Mouse (Mus musculus) hindbrain, embryonic 15.5 days (tissue): ENCODE results near the gene Sgk2. TPM values are rescaled to one million over a fixed set of nuclear protein-coding genes. Genes with fewer than 3 reads are reported as not detected.

Source experiments
- ATAC-seq: fragments of 200-750 bp; cut with Nextera tagmentation; 2 replicates; pipeline ENCODE4 v1.8.0; 2017; ENCODE audit warnings: low read depth, moderate number of reproducible peaks, moderate TSS enrichment; ENCODE audit not compliant: low FRiP score
- H3K27ac ChIP-seq: fragments of 300-500 bp; sonication (generic); replicated peaks from 2 replicates; pipeline ENCODE4 v1.5.1; 2015; ENCODE audit warnings: mild to moderate bottlenecking, inconsistent platforms
- H3K27me3 ChIP-seq: fragments of 300-500 bp; sonication (generic); 2 replicates; pipeline ENCODE4 v1.6.1; 2015; ENCODE audit warnings: control low read depth, inconsistent platforms
- H3K36me3 ChIP-seq: fragments of 300-500 bp; sonication (generic); 2 replicates; pipeline ENCODE4 v1.6.1; 2015; ENCODE audit warnings: control low read depth, inconsistent platforms
- H3K4me1 ChIP-seq: fragments of 300-500 bp; sonication (generic); replicated peaks from 2 replicates; pipeline ENCODE4 v1.6.1; 2015; ENCODE audit warnings: control low read depth, inconsistent platforms
- H3K4me2 ChIP-seq: fragments of 300-500 bp; sonication (generic); 2 replicates; pipeline ENCODE4 v1.6.1; 2015; ENCODE audit warnings: moderate library complexity, mild to moderate bottlenecking, inconsistent platforms
- H3K4me3 ChIP-seq: fragments of 300-500 bp; sonication (generic); 2 replicates; pipeline ENCODE4 v1.5.1; 2015; ENCODE audit warnings: mild to moderate bottlenecking, inconsistent platforms
- H3K9ac ChIP-seq: fragments of 300-500 bp; sonication (generic); 2 replicates; pipeline ENCODE4 v1.6.1; 2015; ENCODE audit warnings: inconsistent platforms
- H3K9me3 ChIP-seq: fragments of 300-500 bp; sonication (generic); 2 replicates; pipeline ENCODE4 v1.6.1; 2016; ENCODE audit warnings: control low read depth, inconsistent platforms
- WGBS: fragments of 180-500 bp; shearing (Covaris S2); methylation state at CpG from one replicate; pipeline ENCODE4 v1.1.7; 2015; 5-methylcytosine and 5-hydroxymethylcytosine counted together
- polyA plus RNA-seq: library from polyadenylated mRNA; unstranded; fragments of >200 nt; fragmentation: Nextera tagmentation; extraction: Ambion mirVana; gene quantifications from 2 replicates; pipeline ENCODE4 v1.2.1, GENCODE M21; 2015

The Sgk2 gene
- polyA plus RNA-seq, 1 experiment from 2014 or later, result 0.12 TPM

DNA sequence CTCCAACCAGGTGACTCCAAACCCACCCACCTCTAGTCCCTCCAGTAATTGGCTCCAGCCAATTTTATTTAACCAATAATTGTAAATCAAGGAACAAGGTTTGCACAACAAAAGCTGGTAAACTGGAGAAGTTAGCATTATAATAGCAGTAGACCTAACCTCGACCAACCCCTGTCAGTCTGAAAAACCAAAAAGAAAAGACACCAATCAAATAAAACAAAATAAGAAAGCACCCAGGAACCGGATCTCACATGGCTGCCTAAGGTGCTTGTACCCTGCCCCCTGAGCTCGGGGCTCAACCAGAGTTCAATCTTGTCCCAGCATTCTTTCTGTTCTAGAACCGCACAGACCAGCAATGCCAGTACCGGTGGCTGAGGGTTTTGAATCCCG lies 75.0 kb downstream of the Sgk2 start:
- Histone ChIP-seq H3K36me3 (no peaks in the 10 kb centered on the region), H3K27ac (no peak overlapping the region), H3K9ac (no peak overlapping the region), H3K4me2 (no peak overlapping the region), H3K4me1 (no peaks in the 10 kb centered on the region), H3K9me3 (no peaks in the 10 kb centered on the region), H3K27me3 (no peaks in the 10 kb centered on the region), H3K4me3 (no peak overlapping the region)
- WGBS, result 58% methylated on average over 6 of the region's 6 CpGs
- no peak for ATAC-seq

Other genes starting within 250 kb of the Sgk2 start
- 131 and 134 TPM in 2 replicates for gene Srsf6, start 55.8 kb upstream of the Sgk2 start, polyA plus RNA-seq
- gene L3mbtl1, start 43.9 kb upstream of the Sgk2 start, polyA plus RNA-seq, result 4.8 and 5.0 TPM in 2 replicates
- 35.6 and 37.8 TPM in 2 replicates for gene Ift52, start 30.0 kb downstream of the Sgk2 start, polyA plus RNA-seq
- gene Mybl2, start 67.4 kb downstream of the Sgk2 start, polyA plus RNA-seq, result 5.3 and 6.7 TPM in 2 replicates
- gene Gtsf1l, start 100.5 kb downstream of the Sgk2 start, polyA plus RNA-seq, result 0.20 TPM in 1 of 2 replicates, not detected in the other
- 26.1 and 32.2 TPM in 2 replicates for gene Tox2, start 215.8 kb downstream of the Sgk2 start, polyA plus RNA-seq